Mouse (Mus musculus): ENCODE data around the gene Sema3a. TPM values are rescaled to one million over a fixed set of nuclear protein-coding genes. Genes with fewer than 3 reads are reported as not detected.
"Not testable (repeated sequence)": the region's sequence is repeated elsewhere in the genome, so short reads cannot be mapped to it uniquely, and the experiment has no call there.

Gene Sema3a
- polyA plus RNA-seq, 1 experiment = 9.0 TPM

GRCm38 (mm10) chr5:13550953-13551352 lies 425.7 kb downstream of the Sema3a start:
- H3K4me3 ChIP-seq (ENCODE audit: insufficient read depth, low read length) = no peak overlapping the region
- H3K4me1 ChIP-seq (ENCODE audit: control insufficient read depth, insufficient read depth, low read length) = no peaks in the 10 kb centered on the region
- no peak for TF ChIP-seq POLR2A (IDR thresholded peaks at IDR 0.05; ENCODE audit: extremely low read depth, insufficient read depth, low read length)
- no peak for TF ChIP-seq CTCF (IDR thresholded peaks at IDR 0.05; ENCODE audit: extremely low read depth, insufficient read depth, low read length)
- no peak overlapping the region for H3K27ac ChIP-seq (ENCODE audit: insufficient read depth, low read length)

GRCm38 (mm10) chr5:13557257-13557656 lies 432.0 kb downstream of the Sema3a start:
- H3K27ac ChIP-seq (ENCODE audit: insufficient read depth, low read length) = no peak overlapping the region
- no peaks in the 10 kb centered on the region for H3K4me1 ChIP-seq (ENCODE audit: control insufficient read depth, insufficient read depth, low read length)
- H3K4me3 ChIP-seq (ENCODE audit: insufficient read depth, low read length) = no peak overlapping the region
- no peak for TF ChIP-seq CTCF (IDR thresholded peaks at IDR 0.05; ENCODE audit: extremely low read depth, insufficient read depth, low read length)
- no peak for TF ChIP-seq POLR2A (IDR thresholded peaks at IDR 0.05; ENCODE audit: extremely low read depth, insufficient read depth, low read length)

GRCm38 (mm10) chr5:13573867-13574266 lies 448.7 kb downstream of the Sema3a start:
- TF ChIP-seq POLR2A (IDR thresholded peaks at IDR 0.05; ENCODE audit: extremely low read depth, insufficient read depth, low read length) (no peak), CTCF (IDR thresholded peaks at IDR 0.05; ENCODE audit: extremely low read depth, insufficient read depth, low read length) (no peak)
- no peak overlapping the region for H3K27ac ChIP-seq (ENCODE audit: insufficient read depth, low read length)
- no peak overlapping the region for H3K4me3 ChIP-seq (ENCODE audit: insufficient read depth, low read length)
- no peaks in the 10 kb centered on the region for H3K4me1 ChIP-seq (ENCODE audit: control insufficient read depth, insufficient read depth, low read length)

- no peaks in the 10 kb centered on the region for H3K4me1 ChIP-seq (ENCODE audit: control insufficient read depth, insufficient read depth, low read length)
- TF ChIP-seq POLR2A (IDR thresholded peaks at IDR 0.05; ENCODE audit: extremely low read depth, insufficient read depth, low read length) (no peak), CTCF (IDR thresholded peaks at IDR 0.05; ENCODE audit: extremely low read depth, insufficient read depth, low read length) (no peak)
- no peak overlapping the region for H3K27ac ChIP-seq (ENCODE audit: insufficient read depth, low read length)
- H3K4me3 ChIP-seq (ENCODE audit: insufficient read depth, low read length) = no peak overlapping the region
Observed at GRCm38 (mm10) chr5:13579123-13579522, 453.9 kb downstream of the Sema3a start.

- no peak overlapping the region for H3K27ac ChIP-seq (ENCODE audit: insufficient read depth, low read length)
- H3K4me1 ChIP-seq (ENCODE audit: control insufficient read depth, insufficient read depth, low read length) = no peaks in the 10 kb centered on the region
- TF ChIP-seq POLR2A (IDR thresholded peaks at IDR 0.05; ENCODE audit: extremely low read depth, insufficient read depth, low read length) (no peak), CTCF (IDR thresholded peaks at IDR 0.05; ENCODE audit: extremely low read depth, insufficient read depth, low read length) (no peak)
- H3K4me3 ChIP-seq (ENCODE audit: insufficient read depth, low read length) = no peak overlapping the region
Observed at GRCm38 (mm10) chr5:13585559-13586207, 460.5 kb downstream of the Sema3a start.

GRCm38 (mm10) chr5:13594422-13594821 lies 469.2 kb downstream of the Sema3a start:
- H3K4me3 ChIP-seq (ENCODE audit: insufficient read depth, low read length) = no peak overlapping the region
- no peak overlapping the region for H3K27ac ChIP-seq (ENCODE audit: insufficient read depth, low read length)
- TF ChIP-seq POLR2A (IDR thresholded peaks at IDR 0.05; ENCODE audit: extremely low read depth, insufficient read depth, low read length) = no peak
- no peak for TF ChIP-seq CTCF (IDR thresholded peaks at IDR 0.05; ENCODE audit: extremely low read depth, insufficient read depth, low read length)
- H3K4me1 ChIP-seq (ENCODE audit: control insufficient read depth, insufficient read depth, low read length) = no peaks in the 10 kb centered on the region

GRCm38 (mm10) chr5:13611631-13612030 lies 486.4 kb downstream of the Sema3a start:
- Histone ChIP-seq H3K4me1 (ENCODE audit: control insufficient read depth, insufficient read depth, low read length) (no peaks in the 10 kb centered on the region), H3K27ac (ENCODE audit: insufficient read depth, low read length) (no peak overlapping the region), H3K4me3 (ENCODE audit: insufficient read depth, low read length) (no peak overlapping the region)
- no peak for TF ChIP-seq CTCF (IDR thresholded peaks at IDR 0.05; ENCODE audit: extremely low read depth, insufficient read depth, low read length)
- TF ChIP-seq POLR2A (IDR thresholded peaks at IDR 0.05; ENCODE audit: extremely low read depth, insufficient read depth, low read length) = no peak

GRCm38 (mm10) chr5:13612088-13612487 lies 486.9 kb downstream of the Sema3a start:
- no peaks in the 10 kb centered on the region for H3K4me1 ChIP-seq (ENCODE audit: control insufficient read depth, insufficient read depth, low read length)
- no peak overlapping the region for H3K4me3 ChIP-seq (ENCODE audit: insufficient read depth, low read length)
- TF ChIP-seq CTCF (IDR thresholded peaks at IDR 0.05; ENCODE audit: extremely low read depth, insufficient read depth, low read length) (no peak), POLR2A (IDR thresholded peaks at IDR 0.05; ENCODE audit: extremely low read depth, insufficient read depth, low read length) (no peak)
- no peak overlapping the region for H3K27ac ChIP-seq (ENCODE audit: insufficient read depth, low read length)

GRCm38 (mm10) chr5:13614575-13614974 lies 489.4 kb downstream of the Sema3a start:
- not testable (repeated sequence) for H3K4me3 ChIP-seq (ENCODE audit: insufficient read depth, low read length); H3K27ac ChIP-seq (ENCODE audit: insufficient read depth, low read length)

GRCm38 (mm10) chr5:13615907-13616306 lies 490.7 kb downstream of the Sema3a start:
- Histone ChIP-seq H3K4me1 (ENCODE audit: control insufficient read depth, insufficient read depth, low read length) (no peaks in the 10 kb centered on the region), H3K4me3 (ENCODE audit: insufficient read depth, low read length) (no peak overlapping the region), H3K27ac (ENCODE audit: insufficient read depth, low read length) (no peak overlapping the region)
- TF ChIP-seq POLR2A (IDR thresholded peaks at IDR 0.05; ENCODE audit: extremely low read depth, insufficient read depth, low read length) (no peak), CTCF (IDR thresholded peaks at IDR 0.05; ENCODE audit: extremely low read depth, insufficient read depth, low read length) (no peak)

More at GRCm38 (mm10) chr5:13614575-13614974, 489.4 kb downstream of the Sema3a start:
- H3K4me1 ChIP-seq (ENCODE audit: control insufficient read depth, insufficient read depth, low read length) = not testable (repeated sequence)
